Mouse (Mus musculus) bone marrow, adult 2 months (tissue): ENCODE measurements around the gene Olfr509.

ENCODE experiments used
- CTCF ChIP-seq: fragments of 200-500 bp; IDR thresholded peaks from 2 replicates; pipeline ENCODE4 v1.5.1; 2011; ENCODE audit warnings: low read length, control low read depth; ENCODE audit not compliant: control insufficient read depth, insufficient read depth
- POLR2A ChIP-seq: fragments of 200-500 bp; IDR thresholded peaks from 2 replicates; pipeline ENCODE4 v1.6.1; 2011; ENCODE audit warnings: low read depth, mild to moderate bottlenecking, control low read depth, low read length, borderline replicate concordance; ENCODE audit not compliant: control insufficient read depth

DNA sequence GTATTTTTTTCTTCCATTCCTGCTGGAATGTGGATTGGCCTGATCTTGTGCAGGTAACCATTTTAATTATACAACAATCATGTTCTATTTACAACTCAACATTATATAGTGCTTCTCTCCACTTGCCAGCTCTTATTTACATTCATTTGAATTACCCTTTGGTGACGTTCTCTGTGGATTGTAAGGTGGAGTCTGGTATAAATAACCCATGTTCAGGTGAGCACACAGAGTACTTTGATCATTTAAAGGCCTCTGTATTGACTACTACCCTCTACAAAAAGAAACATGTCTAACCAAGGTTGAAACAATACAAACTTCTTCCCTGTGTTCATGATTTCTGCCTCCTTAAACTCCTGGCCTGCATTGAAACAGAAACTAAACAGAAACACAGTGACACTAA is 19.4 kb upstream of the Olfr509 start:
- no peak for TF ChIP-seq POLR2A
- TF ChIP-seq CTCF = no peak
